Mouse (Mus musculus) liver, adult 2 months (tissue): ENCODE results near the gene Kif1b. TPM values are rescaled to one million over a fixed set of nuclear protein-coding genes. Genes with fewer than 3 reads are reported as not detected.

Experiments
- DNase-seq: peaks from one replicate; pipeline ENCODE4 v3.0.0-alpha.2; 2011; ENCODE audit warnings: low read depth, low spot score; ENCODE audit errors: extremely low read depth
- H3K27ac ChIP-seq: fragments of 200-500 bp; replicated peaks from 2 replicates; pipeline ENCODE4 v1.5.1; 2012; ENCODE audit warnings: low read depth, mild to moderate bottlenecking, control low read depth, inconsistent platforms, low read length; ENCODE audit not compliant: insufficient read depth
- H3K27me3 ChIP-seq: fragments of 200-500 bp; 2 replicates; pipeline ENCODE4 v1.6.1; 2012; ENCODE audit warnings: mild to moderate bottlenecking, moderate library complexity, low read length, inconsistent platforms; ENCODE audit not compliant: control insufficient read depth, insufficient read depth
- H3K36me3 ChIP-seq: fragments of 200-500 bp; 2 replicates; pipeline ENCODE4 v1.6.1; 2012; ENCODE audit warnings: low read length, inconsistent platforms; ENCODE audit not compliant: control insufficient read depth, insufficient read depth
- H3K4me1 ChIP-seq: fragments of 200-500 bp; 2 replicates; pipeline ENCODE4 v1.6.1; 2011; ENCODE audit warnings: low read length; ENCODE audit not compliant: control insufficient read depth, insufficient read depth
- H3K4me3 ChIP-seq: fragments of 200-500 bp; 2 replicates; pipeline ENCODE4 v1.5.1; 2011; ENCODE audit warnings: low read depth, mild to moderate bottlenecking, control low read depth, low read length, moderate library complexity; ENCODE audit not compliant: insufficient read depth
- H3K79me2 ChIP-seq: fragments of 200-500 bp; 2 replicates; pipeline ENCODE4 v1.6.1; 2012; ENCODE audit warnings: inconsistent platforms, mild to moderate bottlenecking, low read length, moderate library complexity; ENCODE audit not compliant: control insufficient read depth, insufficient read depth
- H3K9ac ChIP-seq: fragments of 200-500 bp; 2 replicates; pipeline ENCODE4 v1.6.1; 2012; ENCODE audit warnings: low read depth, mild to moderate bottlenecking, control low read depth, inconsistent platforms, low read length
- CTCF ChIP-seq: fragments of 200-500 bp; IDR thresholded peaks from 2 replicates; pipeline ENCODE4 v1.5.1; 2011; ENCODE audit warnings: low read depth, low read length, control low read depth
- POLR2A ChIP-seq: fragments of 200-500 bp; IDR thresholded peaks from 2 replicates; pipeline ENCODE4 v1.6.1; 2011; ENCODE audit warnings: low read length, control low read depth; ENCODE audit not compliant: insufficient read depth; ENCODE audit errors: extremely low read depth
- WGBS: fragments of 180-500 bp; shearing (Covaris S2); methylation state at CpG from one replicate; pipeline ENCODE4 v1.1.7; 2018; 5-methylcytosine and 5-hydroxymethylcytosine counted together
- polyA plus RNA-seq: library from polyadenylated mRNA; depleted of rRNA; stranded (reverse); fragments of >200 nt; gene quantifications from 2 replicates; pipeline ENCODE4 v1.2.3, GENCODE M21; 2012; rRNA removed
- total RNA-seq: library from RNA; depleted of rRNA; stranded (reverse); fragments of >200 nt; gene quantifications from 2 replicates; pipeline ENCODE4 v1.2.3, GENCODE M21; 2014; rRNA removed

Kif1b gene
- total RNA-seq (74.4 and 94.2 TPM in 2 replicates), polyA plus RNA-seq (38.4 and 41.2 TPM in 2 replicates)

GRCm38 (mm10) chr4:149307596-149308490 is at the start of gene Kif1b:
Gene Kif1b (minus strand): TSS chr4:149307693.
- peak; percentile 85 for DNase-seq
- peak; percentile 94 for TF ChIP-seq POLR2A
- peak; percentile 85 for TF ChIP-seq CTCF
- WGBS: 1% methylated on average over 79 of the region's 79 CpGs

GRCm38 (mm10) chr4:149354671-149355070 is 47.2 kb upstream of the Kif1b start:
- TF ChIP-seq POLR2A (no peak), CTCF (no peak)
- DNase-seq: peak; percentile 21
- peaks cover 63% of the 10 kb centered on the region for H3K36me3 ChIP-seq
- no peak overlapping the region for H3K27ac ChIP-seq
- H3K4me1 ChIP-seq: no peaks in the 10 kb centered on the region
- no peaks in the 10 kb centered on the region for H3K79me2 ChIP-seq
- no peaks in the 10 kb centered on the region for H3K27me3 ChIP-seq
- no peak overlapping the region for H3K9ac ChIP-seq
- H3K4me3 ChIP-seq: no peak overlapping the region
- 85% methylated on average over 8 of the region's 8 CpGs for WGBS

More at GRCm38 (mm10) chr4:149307596-149308490, at the start of gene Kif1b:
- H3K4me1 ChIP-seq: peaks cover 20% of the 10 kb centered on the region
- H3K36me3 ChIP-seq: no peaks in the 10 kb centered on the region
- peak within 1 kb of the TSS; percentile 98 for H3K4me3 ChIP-seq
- H3K27me3 ChIP-seq: no peaks in the 10 kb centered on the region
- peak within 1 kb of the TSS; percentile 89 for H3K27ac ChIP-seq
- peaks cover 8% of the 10 kb centered on the region; the same call in 1 of the 2 replicates for H3K79me2 ChIP-seq
- H3K9ac ChIP-seq: peak within 1 kb of the TSS; percentile 90

- no peak overlapping the region for H3K9ac ChIP-seq
- H3K4me1 ChIP-seq: no peaks in the 10 kb centered on the region
- 74% methylated on average over 8 of the region's 8 CpGs for WGBS
- no peak for TF ChIP-seq POLR2A
- no peak for TF ChIP-seq CTCF
- no peak overlapping the region for H3K4me3 ChIP-seq
- no peak overlapping the region for H3K27ac ChIP-seq
- no peak for DNase-seq
- H3K36me3 ChIP-seq: peaks cover 57% of the 10 kb centered on the region
- no peaks in the 10 kb centered on the region for H3K79me2 ChIP-seq
- no peaks in the 10 kb centered on the region for H3K27me3 ChIP-seq
These were observed 44.2 kb upstream of the Kif1b start for GRCm38 (mm10) chr4:149351596-149352150.

- Histone ChIP-seq H3K27ac (no peak overlapping the region), H3K9ac (no peak overlapping the region), H3K4me1 (no peaks in the 10 kb centered on the region), H3K79me2 (no peaks in the 10 kb centered on the region), H3K4me3 (no peak overlapping the region), H3K27me3 (no peaks in the 10 kb centered on the region), H3K36me3 (peaks cover 52% of the 10 kb centered on the region)
- no peak for TF ChIP-seq POLR2A
- no peak for TF ChIP-seq CTCF
- WGBS: 82% methylated on average over 5 of the region's 5 CpGs
- no peak for DNase-seq
These were observed 41.5 kb upstream of the Kif1b start for GRCm38 (mm10) chr4:149348963-149349362.

GRCm38 (mm10) chr4:149345873-149346272 is 38.4 kb upstream of the Kif1b start:
- no peak overlapping the region for H3K4me3 ChIP-seq
- H3K27ac ChIP-seq: no peak overlapping the region
- no peak overlapping the region for H3K9ac ChIP-seq
- H3K79me2 ChIP-seq: no peaks in the 10 kb centered on the region
- WGBS: 83% methylated on average over 5 of the region's 5 CpGs
- H3K27me3 ChIP-seq: no peaks in the 10 kb centered on the region
- DNase-seq: no peak
- peaks cover 46% of the 10 kb centered on the region for H3K36me3 ChIP-seq
- TF ChIP-seq CTCF: no peak
- TF ChIP-seq POLR2A: no peak
- no peaks in the 10 kb centered on the region for H3K4me1 ChIP-seq
